Comparison of ENCODE assay signal across 21 mouse cellular contexts in the genomic region with DNA sequence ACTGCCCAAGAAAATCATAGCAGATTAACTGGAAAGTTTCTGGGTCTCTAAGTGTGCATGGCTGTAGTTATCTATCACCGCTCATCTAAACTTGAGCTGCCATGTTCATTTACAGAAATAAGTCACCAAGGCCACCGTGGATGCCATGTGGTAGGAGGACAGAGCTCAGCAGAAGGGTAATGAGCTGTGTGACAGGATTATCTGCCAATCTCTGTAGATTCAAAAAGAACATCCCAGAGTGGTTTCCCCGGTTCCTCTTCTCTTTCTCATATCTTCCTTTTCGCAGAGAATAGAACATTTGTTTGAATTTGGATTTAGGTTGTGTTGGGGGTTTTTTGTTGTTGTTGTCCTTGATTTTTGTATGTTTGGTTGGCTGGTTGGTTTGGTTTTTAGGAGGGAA.
DNase-seq lines count a peak whose midpoint lies in the region; ATAC-seq and TF ChIP-seq lines count a peak whose summit lies in the region.
"Had no signal": no experiment of that assay in that cellular context is flagged by ENCODE, and none has a peak within 500 bp of the region (broad histone marks: within the 10 kb centered on the region; RNA-seq: fewer than 3 reads in every experiment).

No protein-coding gene starts in this region.

- no peaks in the 10 kb centered on the region for H3K9me3 ChIP-seq in hindbrain, postnatal 0 days (ENCODE audit: low read length)
- H3K9me3 ChIP-seq in hindbrain, embryonic 10.5 days, result no peaks in the 10 kb centered on the region
- H3K9me3 ChIP-seq in CH12.LX (replicated peaks; ENCODE audit: low read length), result no peaks in the 10 kb centered on the region
- H3K9me3 ChIP-seq in intestine, embryonic 16.5 days (ENCODE audit: control insufficient read depth, low read length), result no peaks in the 10 kb centered on the region
- H3K9me3 ChIP-seq: embryonic facial prominence, embryonic 10.5 days; embryonic facial prominence, embryonic 12.5 days had no signal

- 0 out of 2 replicates have a peak, but pooled peaks cover 3% of the 10 kb centered on the region for H3K36me3 ChIP-seq in hindbrain, postnatal 0 days (ENCODE audit: insufficient read depth, low read length)
- H3K36me3 ChIP-seq in hindbrain, embryonic 10.5 days, result no peaks in the 10 kb centered on the region
- peaks cover 0 to 9% of the 10 kb centered on the region in 2 experiments for H3K36me3 ChIP-seq in CH12.LX (replicated peaks in 1 of 2; ENCODE audit: control insufficient read depth in 1 of 2, insufficient read depth in 1 of 2, low read length in 1 of 2)
- H3K36me3 ChIP-seq in intestine, embryonic 16.5 days (ENCODE audit: control insufficient read depth, insufficient read depth, low read length), result no peaks in the 10 kb centered on the region
- H3K36me3 ChIP-seq: embryonic facial prominence, embryonic 10.5 days; embryonic facial prominence, embryonic 12.5 days had no signal

- no peak overlapping the region for H3K4me2 ChIP-seq in hindbrain, postnatal 0 days (ENCODE audit: low read depth, low read length)
- peak overlapping the region; percentile 29; the same call in 1 of the 2 replicates for H3K4me2 ChIP-seq in CH12.LX (ENCODE audit: insufficient read depth, low read depth, poor library complexity, severe bottlenecking)
- H3K4me2 ChIP-seq in intestine, embryonic 16.5 days (ENCODE audit: low read depth, low read length), result no peak overlapping the region
- H3K4me2 ChIP-seq: embryonic facial prominence, embryonic 12.5 days had no signal

- TF ChIP-seq EP300 in CH12.LX (IDR thresholded peaks at IDR 0.05; ENCODE audit: low read length), result peak; percentile 50; the same call in 1 of the 2 replicates

- H3K79me2 ChIP-seq in CH12.LX (replicated peaks; ENCODE audit: control insufficient read depth, extremely low read depth, insufficient read depth, poor library complexity, severe bottlenecking), result no peaks in the 10 kb centered on the region

- ATAC-seq in hindbrain, postnatal 0 days, result no peak
- ATAC-seq in intestine, embryonic 16.5 days, result no peak
- ATAC-seq: activated CD4-positive, CD25-positive, alpha-beta regulatory T cell, adult 4 months; CD4-positive, CD25-positive, alpha-beta regulatory T cell, adult 4 months; forebrain, embryonic 14.5 days; forebrain, embryonic 16.5 days; Patski had no signal

- no peak overlapping the region for H3K27ac ChIP-seq in hindbrain, postnatal 0 days
- H3K27ac ChIP-seq in hindbrain, embryonic 10.5 days, result no peak overlapping the region
- H3K27ac ChIP-seq in CH12.LX (ENCODE audit: insufficient read depth, low read depth), result no peak overlapping the region
- no peak overlapping the region for H3K27ac ChIP-seq in intestine, embryonic 16.5 days (ENCODE audit: low read length)
- H3K27ac ChIP-seq: embryonic facial prominence, embryonic 10.5 days; embryonic facial prominence, embryonic 12.5 days had no signal

- TF ChIP-seq POLR2A in CH12.LX (IDR thresholded peaks at IDR 0.05; ENCODE audit: low read depth, low read length), result no peak

- 70% methylated on average over 4 of the region's 4 CpGs for WGBS in hindbrain, postnatal 0 days
- WGBS in hindbrain, embryonic 10.5 days, result 94% methylated on average over 4 of the region's 4 CpGs
- WGBS in intestine, embryonic 16.5 days, result 92% methylated on average over 4 of the region's 4 CpGs

- H3K27me3 ChIP-seq in hindbrain, postnatal 0 days (ENCODE audit: insufficient read depth, low read length), result no peaks in the 10 kb centered on the region
- no peaks in the 10 kb centered on the region for H3K27me3 ChIP-seq in hindbrain, embryonic 10.5 days (ENCODE audit: insufficient read depth, poor library complexity, severe bottlenecking)
- H3K27me3 ChIP-seq in CH12.LX (replicated peaks), result no peaks in the 10 kb centered on the region
- no peaks in the 10 kb centered on the region for H3K27me3 ChIP-seq in intestine, embryonic 16.5 days (replicated peaks; ENCODE audit: control insufficient read depth, insufficient read depth, low read length)
- H3K27me3 ChIP-seq: embryonic facial prominence, embryonic 12.5 days; Patski had no signal

- dilution Hi-C loops in CH12.LX (cut with MboI; ENCODE audit: extremely low pct_ligation_motif_present, extremely low pct_unique_long_range_greater_than_20kb, low sequenced_read_pairs), result no loop called here

- H3K4me3 ChIP-seq in hindbrain, postnatal 0 days (ENCODE audit: low read length), result no peak overlapping the region
- H3K4me3 ChIP-seq in hindbrain, embryonic 10.5 days, result no peak overlapping the region
- no peak overlapping the region for H3K4me3 ChIP-seq in CH12.LX (replicated peaks in 1 of 3; ENCODE audit: low read depth in 2 of 3, low read length in 2 of 3, poor library complexity in 1 of 3)
- H3K4me3 ChIP-seq in intestine, embryonic 16.5 days (ENCODE audit: low read length), result no peak overlapping the region
- H3K4me3 ChIP-seq: embryonic facial prominence, embryonic 10.5 days; embryonic facial prominence, embryonic 12.5 days had no signal

- in situ Hi-C loops in CH12.LX (cut with MboI; ENCODE audit: low pct_ligation_motif_present, low pct_unique_long_range_greater_than_20kb, low sequenced_read_pairs), result no loop called here

- TF ChIP-seq CTCF in hindbrain, postnatal 0 days (IDR thresholded peaks at IDR 0.05; ENCODE audit: low read depth), result no peak
- TF ChIP-seq CTCF in CH12.LX (conservative IDR thresholded peaks at IDR 0.05 in 1 of 2, IDR thresholded peaks at IDR 0.05 in 1 of 2; ENCODE audit: low read depth in 2 of 2, low read length in 2 of 2), result no peak

- H3K4me1 ChIP-seq in hindbrain, postnatal 0 days (ENCODE audit: insufficient read depth, low read length), result no peaks in the 10 kb centered on the region
- no peaks in the 10 kb centered on the region; the same call in 1 of the 2 replicates for H3K4me1 ChIP-seq in hindbrain, embryonic 10.5 days (replicated peaks)
- H3K4me1 ChIP-seq in CH12.LX (ENCODE audit: control insufficient read depth in 1 of 2, insufficient read depth in 2 of 2), result peaks cover 8 to 23% of the 10 kb centered on the region in 2 experiments
- peaks cover 5% of the 10 kb centered on the region for H3K4me1 ChIP-seq in intestine, embryonic 16.5 days (ENCODE audit: control insufficient read depth, insufficient read depth, low read length)

- TF ChIP-seq RAD21 in CH12.LX (IDR thresholded peaks at IDR 0.05; ENCODE audit: low read depth, low read length), result no peak

- H3K9ac ChIP-seq in hindbrain, postnatal 0 days (replicated peaks; ENCODE audit: low read length), result no peak overlapping the region
- H3K9ac ChIP-seq in CH12.LX (ENCODE audit: insufficient read depth, low read depth), result no peak overlapping the region
- H3K9ac ChIP-seq in intestine, embryonic 16.5 days (ENCODE audit: low read depth, low read length), result no peak overlapping the region
- H3K9ac ChIP-seq: embryonic facial prominence, embryonic 12.5 days had no signal

- DNase-seq in cerebellum, postnatal 10 days, result peak; percentile 46 to 58
- DNase-seq in cerebellum, adult 11-12 months, result no peak
- DNase-seq in hindbrain, postnatal 0 days (ENCODE audit: low spot score), result peak; percentile 53
- no peak for DNase-seq in hindbrain, embryonic 10.5 days (ENCODE audit: low spot score)
- DNase-seq in CH12.LX (ENCODE audit: extremely low read depth), result peak; percentile 18
- peak; percentile 48 for DNase-seq in retina, postnatal 1 day
- DNase-seq: adrenal gland, adult 8-10 months; adrenal gland, postnatal 14 days; adrenal gland, postnatal 36 days; B cell, adult 2 months; cerebellum, adult 18-20 months; cerebellum, adult 8-10 months; cerebellum, adult 9-11 months had no signal

TF ChIP-seq in CH12.LX, 34 proteins besides CTCF, POLR2A, EP300 and RAD21:
- TF ChIP-seq MAFK (IDR thresholded peaks at IDR 0.05; ENCODE audit: insufficient replicate concordance, low read length), result no peak
- TF ChIP-seq IRF4 (IDR thresholded peaks at IDR 0.05; ENCODE audit: low read depth, low read length), result 0 out of 2 replicates have a peak, but pooled peaks have one; percentile 30
TF ChIP-seq in CH12.LX: peak in this region for 1.

Comparison
In these comparisons a context has a peak if more than half of its experiments do, and no peak if none do; other contexts are left out.
1. DNase-seq: peak in cerebellum, postnatal 10 days (2 of 2), hindbrain, postnatal 0 days (single experiment), CH12.LX (single experiment) and retina, postnatal 1 day (single experiment); none in cerebellum, adult 11-12 months (single experiment) and hindbrain, embryonic 10.5 days (single experiment).